Mouse (Mus musculus): Measurements from ENCODE around the gene Spout1. TPM values are rescaled to one million over a fixed set of nuclear protein-coding genes. Genes with fewer than 3 reads are reported as not detected.
A peak's percentile ranks its signal among the peaks of the same experiment; 100 is the strongest.

The Spout1 gene
- 10 to 100 TPM; 34.7 to 36.9 TPM for total RNA-seq (2021)

- intact Hi-C loops (cut with DNase I): loop anchor here (1.0 to 5.0 kb wide), 3 partner anchors 27 to 94 kb away; partner anchors contain the start of genes Kyat1 and Lrrc8a
- DNase-seq (ENCODE audit: low spot score in 2 of 2): peak; percentile 96 to 98
Measured at GRCm38 (mm10) chr2:30177700-30178675, at the start of gene Spout1. Gene Spout1, minus strand, starts transcription at chr2:30178459.

DNA sequence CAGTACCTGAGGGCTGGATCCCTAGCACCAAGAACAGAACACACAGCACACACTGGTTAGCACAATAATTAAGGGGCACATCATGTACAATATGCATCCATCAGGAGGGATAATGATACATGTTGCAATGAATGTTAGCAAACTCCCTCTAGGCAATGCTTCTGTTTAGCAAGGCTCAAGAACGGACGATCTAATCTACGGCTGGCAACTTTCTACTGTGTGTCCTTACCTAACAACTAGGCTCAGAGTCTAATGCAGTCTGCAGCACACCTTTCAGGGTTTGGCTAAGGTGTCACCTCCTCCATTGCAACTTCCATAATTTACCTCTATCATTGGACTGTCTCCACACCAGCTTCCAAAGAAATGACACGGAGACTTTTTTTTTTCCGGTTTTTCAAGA lies 38.0 kb upstream of the Spout1 start:
- no peak for DNase-seq (ENCODE audit: low spot score in 2 of 2)
- intact Hi-C loops (cut with DNase I): no loop called here

- intact Hi-C loops (cut with DNase I): no loop called here
- no peak for DNase-seq (ENCODE audit: low spot score in 2 of 2)
Measured at GRCm38 (mm10) chr2:30215493-30215892, 37.2 kb upstream of the Spout1 start.

DNA sequence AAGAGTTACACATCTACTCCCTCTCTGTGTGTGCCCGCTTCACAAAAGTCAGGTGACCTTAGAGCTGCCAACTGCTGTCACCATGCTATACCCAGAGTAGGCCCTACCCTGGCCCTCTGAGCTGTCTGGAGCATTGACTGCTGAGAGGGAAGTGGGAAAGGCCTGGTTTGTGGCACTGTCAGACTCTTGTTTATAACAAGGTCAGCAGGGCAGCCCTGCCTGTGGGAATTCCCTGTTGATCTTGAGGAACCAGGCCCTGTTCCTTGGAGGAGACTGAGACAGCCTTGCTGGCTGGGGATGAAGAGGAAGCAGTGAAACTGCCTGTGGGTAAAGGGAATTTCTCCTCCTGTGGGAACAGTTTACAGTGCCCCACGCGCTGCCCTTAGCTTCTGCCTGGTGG lies 36.5 kb upstream of the Spout1 start:
- DNase-seq (ENCODE audit: low spot score in 2 of 2): no peak
- intact Hi-C loops (cut with DNase I): no loop called here

GRCm38 (mm10) chr2:30212951-30213350 lies 34.7 kb upstream of the Spout1 start:
- no peak for DNase-seq (ENCODE audit: low spot score in 2 of 2)
- intact Hi-C loops (cut with DNase I): no loop called here

GRCm38 (mm10) chr2:30212169-30212545 lies 33.9 kb upstream of the Spout1 start:
- DNase-seq (ENCODE audit: low spot score in 2 of 2): no peak
- intact Hi-C loops (cut with DNase I): no loop called here

DNA sequence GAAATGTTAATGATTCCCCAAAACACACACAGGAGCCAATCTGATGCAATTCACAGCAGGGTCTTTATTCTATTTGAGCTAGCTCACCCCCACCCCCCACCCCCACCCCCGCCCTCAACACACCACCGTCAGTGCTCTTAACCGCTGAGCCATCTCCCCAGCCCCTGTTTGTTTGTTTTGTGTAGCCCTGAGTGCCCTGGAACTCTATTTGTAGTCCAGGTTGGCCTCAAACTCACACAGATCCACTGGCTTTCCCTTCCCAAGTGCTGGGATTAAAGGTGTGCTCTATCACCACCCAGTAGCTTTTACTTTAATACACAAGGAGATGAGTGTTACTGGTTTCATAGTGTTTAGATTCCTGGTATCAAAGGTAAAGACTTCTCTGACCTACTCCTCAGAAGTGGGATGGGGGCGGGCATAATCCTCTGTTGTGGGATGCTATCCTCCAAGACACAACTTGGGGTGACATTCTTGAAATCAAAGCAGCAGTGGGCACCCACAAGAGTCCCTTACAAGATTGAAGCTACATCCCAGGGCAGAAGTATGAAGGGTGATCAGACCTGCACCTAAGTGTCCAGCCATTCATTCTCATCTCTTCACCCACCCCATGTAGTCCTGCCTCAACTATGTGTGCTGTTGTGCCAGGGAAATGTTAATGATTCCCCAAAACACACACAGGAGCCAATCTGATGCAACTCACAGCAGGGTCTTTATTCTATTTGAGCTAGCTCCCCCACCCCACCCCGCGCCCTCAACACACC lies 33.3 kb upstream of the Spout1 start:
- intact Hi-C loops (cut with DNase I): no loop called here
- no peak for DNase-seq (ENCODE audit: low spot score in 2 of 2)

DNA sequence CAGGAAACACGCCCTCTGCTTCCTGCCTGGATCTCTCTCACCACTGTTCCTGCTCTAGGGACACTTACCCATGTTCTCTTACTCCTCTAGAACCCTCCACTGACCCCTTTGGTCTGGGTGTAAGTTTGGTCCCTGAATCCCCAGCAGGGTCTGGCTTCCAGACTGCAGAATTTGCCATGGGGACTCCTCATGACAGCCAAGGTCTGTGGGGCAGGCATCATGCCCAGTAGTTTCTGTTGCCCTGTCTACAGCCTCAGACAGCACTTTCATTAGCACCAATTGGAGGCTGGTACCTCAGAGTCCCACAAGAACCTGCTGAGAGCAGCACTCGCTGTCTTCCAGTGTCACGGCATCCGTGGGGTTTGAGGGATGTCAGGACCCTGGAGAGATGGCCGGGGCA lies 29.6 kb upstream of the Spout1 start:
- intact Hi-C loops (cut with DNase I): no loop called here
- DNase-seq (ENCODE audit: low spot score in 2 of 2): no peak

DNA sequence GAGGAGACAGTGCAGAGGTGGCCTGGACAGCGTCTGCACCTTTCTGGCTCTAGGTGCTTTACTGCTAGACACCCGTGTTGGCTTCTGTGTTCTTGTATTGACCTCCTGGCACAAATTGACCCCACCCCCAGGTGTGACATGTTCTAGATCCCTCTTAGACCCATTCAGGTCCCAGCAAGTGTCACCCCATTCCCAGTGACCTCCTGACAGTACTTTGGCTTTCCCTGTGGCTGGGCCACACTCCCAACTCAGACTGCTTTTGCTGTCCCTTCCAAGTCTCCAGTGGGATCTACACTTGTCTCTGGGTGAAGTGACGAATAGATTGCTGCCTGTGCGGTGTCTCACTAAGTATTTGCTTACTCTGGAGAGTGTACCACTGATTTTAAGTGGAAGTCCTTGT lies 29.1 kb upstream of the Spout1 start:
- DNase-seq (ENCODE audit: low spot score in 2 of 2): no peak
- intact Hi-C loops (cut with DNase I): no loop called here

GRCm38 (mm10) chr2:30205629-30206357 lies 27.5 kb upstream of the Spout1 start, which contains the start of gene Kyat1:
Gene Kyat1, minus strand, starts transcription at chr2:30205847.
- intact Hi-C loops (cut with DNase I): loop anchor here (1.0 to 2.0 kb wide), 2 partner anchors 27 to 32 kb away; partner anchors contain the start of genes Lrrc8a and Spout1
- DNase-seq (ENCODE audit: low spot score in 2 of 2): peak; percentile 91 to 96

DNA sequence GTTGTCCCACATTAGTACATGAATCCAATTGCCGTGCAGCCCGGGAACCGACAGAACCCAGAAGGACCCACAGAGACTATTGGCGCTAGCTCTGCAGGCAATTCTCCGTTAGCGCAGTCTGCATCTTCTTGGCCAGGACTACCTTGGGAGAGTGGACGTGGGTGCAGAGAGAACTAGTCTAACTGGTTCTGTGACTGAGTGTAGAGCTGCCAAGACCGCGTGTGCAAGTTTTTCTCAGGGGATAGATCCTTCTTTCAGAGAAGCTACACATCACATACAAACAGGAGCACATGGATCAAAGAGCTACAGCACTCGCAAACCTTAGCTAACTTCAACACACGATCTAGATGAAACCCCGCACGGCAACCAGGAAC lies 27.0 kb upstream of the Spout1 start:
- intact Hi-C loops (cut with DNase I): loop anchor here (1.0 to 2.0 kb wide), 2 partner anchors 26 to 32 kb away; partner anchors contain the start of genes Lrrc8a and Spout1
- peak in 1 of 2 experiments; percentile 60 for DNase-seq (ENCODE audit: low spot score in 2 of 2)

- intact Hi-C loops (cut with DNase I): no loop called here
- no peak for DNase-seq (ENCODE audit: low spot score in 2 of 2)
Measured at GRCm38 (mm10) chr2:30203439-30203838, 25.2 kb upstream of the Spout1 start.

- no peak for DNase-seq (ENCODE audit: low spot score in 2 of 2)
- intact Hi-C loops (cut with DNase I): no loop called here
Measured at GRCm38 (mm10) chr2:30200388-30200925, 22.2 kb upstream of the Spout1 start.

GRCm38 (mm10) chr2:30199984-30200383 lies 21.7 kb upstream of the Spout1 start:
- intact Hi-C loops (cut with DNase I): no loop called here
- DNase-seq (ENCODE audit: low spot score in 2 of 2): no peak

- intact Hi-C loops (cut with DNase I): no loop called here
- no peak for DNase-seq (ENCODE audit: low spot score in 2 of 2)
Measured at GRCm38 (mm10) chr2:30198021-30198420, 19.8 kb upstream of the Spout1 start.

DNA sequence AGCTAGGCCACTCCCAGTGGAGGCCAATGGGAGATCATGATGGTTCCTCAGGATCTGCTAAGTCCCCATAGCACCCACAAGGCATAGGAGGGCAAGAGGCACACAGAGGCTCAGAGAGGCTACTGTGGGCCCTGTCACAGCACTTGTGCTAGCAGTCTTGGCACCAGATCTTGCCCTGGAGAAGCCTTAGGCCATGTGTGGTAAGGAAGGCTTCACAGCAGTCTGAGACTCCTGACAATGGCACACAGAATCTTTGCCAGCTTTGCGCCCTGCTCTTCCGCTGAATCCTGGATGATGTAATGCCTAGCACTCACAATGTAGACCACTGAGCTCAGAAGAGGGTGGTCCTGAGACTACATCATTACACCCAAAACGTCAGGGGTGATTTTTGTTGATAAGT lies 16.4 kb upstream of the Spout1 start:
- intact Hi-C loops (cut with DNase I): no loop called here
- DNase-seq (ENCODE audit: low spot score in 2 of 2): no peak

DNA sequence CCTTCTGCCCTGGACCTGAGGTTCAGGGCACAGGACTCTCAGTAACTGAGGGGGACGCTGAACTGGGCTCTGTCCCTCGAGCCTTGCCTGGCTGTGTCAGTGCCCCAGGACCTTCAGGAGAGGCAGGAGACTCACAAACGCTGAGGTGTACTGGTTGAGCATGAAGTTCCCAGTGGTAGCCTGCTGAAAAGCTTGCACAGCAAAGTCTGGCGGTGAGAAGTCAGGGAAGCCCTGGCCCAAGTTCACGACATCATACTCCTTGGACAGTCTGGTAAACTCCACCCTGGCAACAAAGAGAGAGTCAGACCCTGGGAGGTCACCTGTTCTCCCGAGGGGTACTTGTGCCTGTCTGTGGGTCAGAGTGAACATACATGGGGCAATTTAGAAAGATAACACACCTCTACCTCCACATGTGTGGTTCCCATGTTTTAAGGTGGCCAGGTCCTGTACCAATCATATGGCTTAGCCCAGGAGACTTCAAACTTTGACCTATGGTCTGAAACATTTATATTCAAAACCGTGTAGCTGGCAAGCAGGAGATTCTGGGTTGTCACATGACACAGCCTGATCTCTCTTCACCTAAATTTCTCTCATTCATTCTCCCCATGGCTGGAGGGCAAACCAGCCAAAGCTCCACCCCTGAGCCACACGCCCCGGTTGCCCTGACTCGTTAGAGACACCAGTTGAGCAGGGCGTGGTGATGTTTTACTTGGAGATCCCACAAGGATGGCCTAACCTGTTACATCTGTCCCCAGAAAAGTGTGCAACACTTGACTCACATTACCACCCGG lies 13.7 kb upstream of the Spout1 start:
- intact Hi-C loops (cut with DNase I): no loop called here
- DNase-seq (ENCODE audit: low spot score in 2 of 2): no peak

GRCm38 (mm10) chr2:30185681-30186080 lies 7.4 kb upstream of the Spout1 start:
- no peak for DNase-seq (ENCODE audit: low spot score in 2 of 2)
- intact Hi-C loops (cut with DNase I): no loop called here

DNA sequence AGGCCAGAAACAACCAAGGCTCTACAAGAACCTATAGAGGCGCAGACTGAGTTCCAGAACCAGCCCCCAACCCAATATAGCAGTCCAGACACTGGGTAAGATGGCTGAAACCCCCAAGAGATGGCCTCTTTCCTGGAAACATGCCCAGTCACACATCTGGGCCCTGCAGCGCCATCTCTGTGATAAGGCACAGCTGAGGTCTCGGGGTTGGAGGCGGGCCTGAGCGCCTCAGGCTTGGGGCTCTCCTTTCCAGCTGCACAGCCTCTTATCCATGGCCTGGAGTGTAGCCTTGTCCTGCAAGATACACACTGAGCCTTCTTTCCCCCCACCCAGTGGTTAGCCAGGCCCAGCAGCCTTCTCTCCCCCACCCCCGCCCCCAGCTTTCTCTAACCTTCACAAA lies 7.0 kb upstream of the Spout1 start:
- intact Hi-C loops (cut with DNase I): no loop called here

More for the DNA sequence above, 7.0 kb upstream of the Spout1 start:
- DNase-seq (ENCODE audit: low spot score in 2 of 2): no peak
